12 mouse cellular contexts compared by ENCODE assay signal in the genomic region with DNA sequence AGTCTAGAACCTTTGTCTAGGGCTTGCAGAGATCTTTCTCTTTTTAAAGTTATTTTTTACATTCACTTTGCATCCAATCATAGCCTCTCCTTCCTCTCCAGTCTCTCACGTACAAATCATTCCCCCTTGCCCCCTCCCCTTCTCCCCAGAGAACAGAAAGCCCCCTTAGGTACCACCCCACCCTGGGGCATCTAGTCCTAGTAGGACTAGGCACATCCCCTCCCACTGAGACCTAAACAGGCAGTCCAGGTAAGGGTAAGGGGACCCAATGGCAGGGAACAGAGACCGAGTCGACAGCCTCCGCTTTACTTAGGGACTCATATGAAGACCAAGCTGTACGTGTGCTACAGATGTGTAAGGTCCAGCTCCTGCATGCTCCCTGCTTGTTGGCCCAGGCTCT. TPM values are rescaled to one million over a fixed set of nuclear protein-coding genes. Genes with fewer than 3 reads are reported as not detected.
DNase-seq lines count a peak whose midpoint lies in the region; ATAC-seq lines count a peak whose summit lies in the region.
"Had no signal": no experiment of that assay in that cellular context is flagged by ENCODE, and none has a peak within 500 bp of the region (broad histone marks: within the 10 kb centered on the region; RNA-seq: fewer than 3 reads in every experiment).

No protein-coding gene starts in this region.

- no peaks in the 10 kb centered on the region for H3K36me3 ChIP-seq in forebrain, embryonic 13.5 days (ENCODE audit: poor library complexity, severe bottlenecking)
- no peaks in the 10 kb centered on the region for H3K36me3 ChIP-seq in forebrain, embryonic 16.5 days (ENCODE audit: control insufficient read depth, insufficient read depth)
- H3K36me3 ChIP-seq in kidney, embryonic 14.5 days (ENCODE audit: control insufficient read depth, insufficient read depth, low read length): no peaks in the 10 kb centered on the region
- no peaks in the 10 kb centered on the region for H3K36me3 ChIP-seq in midbrain, embryonic 13.5 days
- no peaks in the 10 kb centered on the region for H3K36me3 ChIP-seq in midbrain, embryonic 16.5 days (ENCODE audit: control insufficient read depth, insufficient read depth, low read length)
- no peaks in the 10 kb centered on the region for H3K36me3 ChIP-seq in neural tube, embryonic 14.5 days (ENCODE audit: control insufficient read depth, insufficient read depth, low read length)
- H3K36me3 ChIP-seq in heart, embryonic 10.5 days: no peaks in the 10 kb centered on the region
- H3K36me3 ChIP-seq: limb, embryonic 13.5 days; liver, embryonic 12.5 days had no signal

- WGBS in forebrain, embryonic 13.5 days: 86% methylated on average over 5 of the region's 5 CpGs
- 85% methylated on average over 5 of the region's 5 CpGs for WGBS in forebrain, embryonic 16.5 days
- 84% methylated on average over 5 of the region's 5 CpGs for WGBS in kidney, embryonic 14.5 days
- WGBS in midbrain, embryonic 13.5 days: 91% methylated on average over 5 of the region's 5 CpGs
- WGBS in midbrain, embryonic 16.5 days: 90% methylated on average over 5 of the region's 5 CpGs
- WGBS in neural tube, embryonic 14.5 days: 90% methylated on average over 5 of the region's 5 CpGs
- WGBS in heart, embryonic 10.5 days: 85% methylated on average over 5 of the region's 5 CpGs

- peak; percentile 34; the same call in 1 of the 2 replicates for ATAC-seq in forebrain, embryonic 13.5 days
- ATAC-seq in forebrain, embryonic 16.5 days: no peak
- 0 out of 2 replicates have a peak, but pooled peaks have one; percentile 16 for ATAC-seq in kidney, embryonic 14.5 days (ENCODE audit: low FRiP score, low TSS enrichment)
- 0 out of 2 replicates have a peak, but pooled peaks have one; percentile 15 for ATAC-seq in midbrain, embryonic 13.5 days
- ATAC-seq in midbrain, embryonic 16.5 days: no peak; the same call in 1 of the 2 replicates
- peak; percentile 26; the same call in 1 of the 2 replicates for ATAC-seq in neural tube, embryonic 14.5 days (ENCODE audit: low read depth)
- ATAC-seq: liver, embryonic 12.5 days had no signal

- no peak overlapping the region for H3K9ac ChIP-seq in forebrain, embryonic 13.5 days
- H3K9ac ChIP-seq in forebrain, embryonic 16.5 days (replicated peaks; ENCODE audit: low read depth, low read length): no peak overlapping the region
- H3K9ac ChIP-seq in kidney, embryonic 14.5 days (ENCODE audit: low read depth, low read length): no peak overlapping the region
- H3K9ac ChIP-seq in midbrain, embryonic 13.5 days (replicated peaks): no peak overlapping the region
- no peak overlapping the region for H3K9ac ChIP-seq in midbrain, embryonic 16.5 days (ENCODE audit: low read depth, low read length)
- no peak overlapping the region for H3K9ac ChIP-seq in neural tube, embryonic 14.5 days (replicated peaks; ENCODE audit: low read depth, low read length)
- H3K9ac ChIP-seq: limb, embryonic 13.5 days; liver, embryonic 12.5 days had no signal

- no peak overlapping the region for H3K4me3 ChIP-seq in forebrain, embryonic 13.5 days
- no peak overlapping the region for H3K4me3 ChIP-seq in forebrain, embryonic 16.5 days (replicated peaks; ENCODE audit: low read length)
- H3K4me3 ChIP-seq in kidney, embryonic 14.5 days (ENCODE audit: low read length): no peak overlapping the region
- H3K4me3 ChIP-seq in midbrain, embryonic 13.5 days (replicated peaks): no peak overlapping the region
- no peak overlapping the region for H3K4me3 ChIP-seq in midbrain, embryonic 16.5 days (ENCODE audit: low read depth, low read length)
- H3K4me3 ChIP-seq in neural tube, embryonic 14.5 days (ENCODE audit: low read depth, low read length): no peak overlapping the region
- no peak overlapping the region for H3K4me3 ChIP-seq in heart, embryonic 10.5 days
- H3K4me3 ChIP-seq: heart, adult 2 months; limb, embryonic 13.5 days; liver, embryonic 12.5 days had no signal

- no peaks in the 10 kb centered on the region for H3K27me3 ChIP-seq in forebrain, embryonic 13.5 days
- H3K27me3 ChIP-seq in forebrain, embryonic 16.5 days (replicated peaks; ENCODE audit: control insufficient read depth, insufficient read depth, low read length): no peaks in the 10 kb centered on the region
- no peaks in the 10 kb centered on the region for H3K27me3 ChIP-seq in kidney, embryonic 14.5 days (ENCODE audit: control insufficient read depth, insufficient read depth, low read length)
- peaks cover 4% of the 10 kb centered on the region; the same call in 1 of the 2 replicates for H3K27me3 ChIP-seq in midbrain, embryonic 13.5 days
- H3K27me3 ChIP-seq in midbrain, embryonic 16.5 days (ENCODE audit: control insufficient read depth, insufficient read depth, low read depth, low read length): no peaks in the 10 kb centered on the region
- no peaks in the 10 kb centered on the region for H3K27me3 ChIP-seq in neural tube, embryonic 14.5 days (ENCODE audit: control insufficient read depth, insufficient read depth, low read length)
- no peaks in the 10 kb centered on the region for H3K27me3 ChIP-seq in heart, embryonic 10.5 days (ENCODE audit: insufficient read depth, poor library complexity, severe bottlenecking)
- H3K27me3 ChIP-seq: liver, embryonic 12.5 days had no signal

- no peak overlapping the region for H3K27ac ChIP-seq in forebrain, embryonic 13.5 days
- no peak overlapping the region for H3K27ac ChIP-seq in forebrain, embryonic 16.5 days (ENCODE audit: low read length)
- no peak overlapping the region for H3K27ac ChIP-seq in kidney, embryonic 14.5 days (ENCODE audit: low read depth, low read length)
- no peak overlapping the region for H3K27ac ChIP-seq in midbrain, embryonic 13.5 days
- no peak overlapping the region for H3K27ac ChIP-seq in midbrain, embryonic 16.5 days (ENCODE audit: low read length)
- no peak overlapping the region for H3K27ac ChIP-seq in neural tube, embryonic 14.5 days (ENCODE audit: low read depth, low read length)
- no peak overlapping the region for H3K27ac ChIP-seq in heart, embryonic 10.5 days
- H3K27ac ChIP-seq: heart, adult 2 months; kidney, postnatal 0 days; limb, embryonic 13.5 days; liver, embryonic 12.5 days had no signal

- DNase-seq in kidney, postnatal 36 days: no peak
- DNase-seq in heart, embryonic 10.5 days (ENCODE audit: low spot score): no peak

- H3K4me1 ChIP-seq in forebrain, embryonic 13.5 days: no peaks in the 10 kb centered on the region
- no peaks in the 10 kb centered on the region for H3K4me1 ChIP-seq in forebrain, embryonic 16.5 days (replicated peaks; ENCODE audit: control insufficient read depth, insufficient read depth, low read length)
- no peaks in the 10 kb centered on the region for H3K4me1 ChIP-seq in kidney, embryonic 14.5 days (ENCODE audit: control insufficient read depth, insufficient read depth, low read length)
- H3K4me1 ChIP-seq in midbrain, embryonic 13.5 days (replicated peaks): no peaks in the 10 kb centered on the region
- H3K4me1 ChIP-seq in midbrain, embryonic 16.5 days (ENCODE audit: control insufficient read depth, insufficient read depth, low read length): no peaks in the 10 kb centered on the region
- no peaks in the 10 kb centered on the region for H3K4me1 ChIP-seq in neural tube, embryonic 14.5 days (ENCODE audit: control insufficient read depth, insufficient read depth, low read length)
- H3K4me1 ChIP-seq in heart, embryonic 10.5 days: no peaks in the 10 kb centered on the region
- H3K4me1 ChIP-seq: limb, embryonic 13.5 days; liver, embryonic 12.5 days had no signal

- H3K4me2 ChIP-seq in forebrain, embryonic 13.5 days: no peak overlapping the region
- no peak overlapping the region for H3K4me2 ChIP-seq in forebrain, embryonic 16.5 days (ENCODE audit: low read length)
- H3K4me2 ChIP-seq in kidney, embryonic 14.5 days (replicated peaks; ENCODE audit: low read depth, low read length): no peak overlapping the region
- H3K4me2 ChIP-seq in midbrain, embryonic 13.5 days (replicated peaks): no peak overlapping the region
- H3K4me2 ChIP-seq in midbrain, embryonic 16.5 days (ENCODE audit: low read length): no peak overlapping the region
- no peak overlapping the region for H3K4me2 ChIP-seq in neural tube, embryonic 14.5 days (ENCODE audit: low read depth, low read length)
- H3K4me2 ChIP-seq: limb, embryonic 13.5 days; liver, embryonic 12.5 days had no signal

- no peaks in the 10 kb centered on the region for H3K9me3 ChIP-seq in forebrain, embryonic 13.5 days (replicated peaks)
- no peaks in the 10 kb centered on the region for H3K9me3 ChIP-seq in forebrain, embryonic 16.5 days (ENCODE audit: control insufficient read depth, low read length)
- H3K9me3 ChIP-seq in kidney, embryonic 14.5 days (ENCODE audit: control insufficient read depth, low read length): no peaks in the 10 kb centered on the region
- no peaks in the 10 kb centered on the region for H3K9me3 ChIP-seq in midbrain, embryonic 13.5 days
- no peaks in the 10 kb centered on the region for H3K9me3 ChIP-seq in midbrain, embryonic 16.5 days (replicated peaks; ENCODE audit: control insufficient read depth, low read length, poor library complexity, severe bottlenecking)
- H3K9me3 ChIP-seq in neural tube, embryonic 14.5 days (ENCODE audit: control insufficient read depth, low read length): no peaks in the 10 kb centered on the region
- no peaks in the 10 kb centered on the region for H3K9me3 ChIP-seq in heart, embryonic 10.5 days
- H3K9me3 ChIP-seq: limb, embryonic 13.5 days; liver, embryonic 12.5 days had no signal

RNA-seq across cellular contexts. Expression of a gene that starts 59.3 kb away (rescaled TPM):
- polyA plus RNA-seq in forebrain, embryonic 13.5 days (2015; fragmentation: Nextera tagmentation; extraction: Ambion mirVana): 12.9 and 13.4 TPM in 2 replicates
- polyA plus RNA-seq in forebrain, embryonic 16.5 days (2015; fragmentation: Nextera tagmentation; extraction: Ambion mirVana): 10.3 and 11.3 TPM in 2 replicates
- 12.7 and 17.9 TPM in 2 replicates for polyA plus RNA-seq in kidney, embryonic 14.5 days (2014; fragmentation: Nextera tagmentation; extraction: Ambion mirVana)
- polyA plus RNA-seq in midbrain, embryonic 13.5 days (2015; fragmentation: Nextera tagmentation; extraction: Ambion mirVana): 10.2 and 10.6 TPM in 2 replicates
- polyA plus RNA-seq in midbrain, embryonic 16.5 days (2015; fragmentation: Nextera tagmentation; extraction: Ambion mirVana): 6.5 and 8.4 TPM in 2 replicates
- polyA plus RNA-seq in neural tube, embryonic 14.5 days (2014; fragmentation: Nextera tagmentation; extraction: Ambion mirVana): 7.1 and 8.2 TPM in 2 replicates
- 9.1 and 13.6 TPM in 2 replicates for polyA plus RNA-seq in heart, embryonic 10.5 days (2016; fragmentation: Nextera tagmentation; extraction: Ambion mirVana)

Comparison
In these comparisons a context has a peak if more than half of its experiments do, and no peak if none do; other contexts are left out.
1. ATAC-seq: peak in forebrain, embryonic 13.5 days (single experiment), kidney, embryonic 14.5 days (single experiment), midbrain, embryonic 13.5 days (single experiment) and neural tube, embryonic 14.5 days (single experiment); none in forebrain, embryonic 16.5 days (single experiment) and midbrain, embryonic 16.5 days (single experiment).